Mouse (Mus musculus) C2C12 (cell line): Measurements from ENCODE around the gene Eif2ak4.

Experiments used
- MAX ChIP-seq: IDR thresholded peaks from one replicate; pipeline ENCODE4 v1.6.1; 2011; ENCODE audit warnings: mild to moderate bottlenecking, control low read depth
- USF1 ChIP-seq: IDR thresholded peaks from one replicate; pipeline ENCODE4 v1.6.1; 2011; ENCODE audit warnings: low read depth, mild to moderate bottlenecking, control low read depth, moderate library complexity

GRCm38 (mm10) chr2:118451056-118451455, 62.6 kb downstream of the Eif2ak4 start:
- no peak for TF ChIP-seq MAX
- TF ChIP-seq USF1 = no peak
